ENCODE assay signal across 24 mouse cellular contexts in the genomic region with DNA sequence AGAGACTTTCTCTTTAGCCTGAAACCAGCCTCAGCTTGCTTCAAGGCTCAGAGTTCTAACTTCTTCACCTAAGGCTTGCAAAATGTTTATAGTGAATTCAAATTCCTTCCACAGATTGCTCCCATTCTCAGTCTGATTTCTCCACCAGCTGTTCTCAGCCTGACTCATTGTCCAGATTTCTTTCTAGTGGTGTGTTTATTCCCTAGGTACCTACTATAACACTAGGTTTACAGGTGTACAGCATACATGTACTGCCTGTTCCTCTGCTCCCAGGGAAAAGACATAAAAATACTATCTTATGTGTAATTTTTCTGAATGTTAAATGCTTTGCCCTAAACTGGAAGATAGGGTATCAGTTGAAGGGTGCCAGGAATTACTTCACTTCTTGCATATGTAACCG.
DNase-seq lines count a peak whose midpoint lies in the region; ATAC-seq and TF ChIP-seq lines count a peak whose summit lies in the region.
"Had no signal": no experiment of that assay in that cellular context is flagged by ENCODE, and none has a peak within 500 bp of the region (broad histone marks: within the 10 kb centered on the region; RNA-seq: fewer than 3 reads in every experiment).

No protein-coding gene starts in this region.

- ATAC-seq in limb, embryonic 13.5 days (ENCODE audit: low FRiP score, low read depth): peak; percentile 87
- ATAC-seq in limb, embryonic 14.5 days (ENCODE audit: low FRiP score, low read depth): peak; percentile 84
- ATAC-seq: activated CD4-positive, CD25-positive, alpha-beta regulatory T cell, adult 4 months; CD4-positive, CD25-positive, alpha-beta regulatory T cell, adult 4 months; Patski had no signal

- no peak for TF ChIP-seq POLR2A in limb, embryonic 14.5 days (IDR thresholded peaks at IDR 0.05; ENCODE audit: borderline replicate concordance, extremely low read depth, insufficient read depth, insufficient read length)

- H3K4me2 ChIP-seq in limb, embryonic 13.5 days (replicated peaks): no peak overlapping the region
- H3K4me2 ChIP-seq in limb, embryonic 14.5 days (replicated peaks; ENCODE audit: low read depth, low read length, severe bottlenecking): no peak overlapping the region

- no peaks in the 10 kb centered on the region for H3K36me3 ChIP-seq in limb, embryonic 13.5 days
- no peaks in the 10 kb centered on the region for H3K36me3 ChIP-seq in limb, embryonic 10.5 days
- H3K36me3 ChIP-seq in limb, embryonic 14.5 days (ENCODE audit: control insufficient read depth, insufficient read depth, low read length): no peaks in the 10 kb centered on the region
- H3K36me3 ChIP-seq: G1E had no signal

- DNase-seq in limb, embryonic 10.5 days (ENCODE audit: low spot score): no peak
- peak; percentile 20 for DNase-seq in NIH3T3 (ENCODE audit: low read depth)
- DNase-seq in brain, adult 2 months (ENCODE audit: low read depth, low spot score): peak; percentile 2
- DNase-seq in limb, embryonic 14.5 days (ENCODE audit: low spot score): peak; percentile 47
- no peak for DNase-seq in layer of hippocampus, postnatal 14 days (ENCODE audit: low spot score in 2 of 2)
- DNase-seq in right cerebral cortex, postnatal 25 days: no peak
- DNase-seq in layer of hippocampus, postnatal 25 days (ENCODE audit: extremely low spot score in 1 of 2, low spot score in 1 of 2): no peak
- DNase-seq: adrenal gland, adult 2 months; adrenal gland, adult 8-10 months; adrenal gland, postnatal 10 days; adrenal gland, postnatal 14 days; adrenal gland, postnatal 25 days; adrenal gland, postnatal 36 days; B cell, adult 2 months; cerebellum, adult 11 months; cerebellum, adult 11-12 months; cerebellum, adult 18-20 months; cerebellum, adult 2 months had no signal

- H3K27ac ChIP-seq in limb, embryonic 13.5 days: no peak overlapping the region
- H3K27ac ChIP-seq in limb, embryonic 10.5 days: no peak overlapping the region
- H3K27ac ChIP-seq in limb, embryonic 14.5 days (replicated peaks; ENCODE audit: low read depth, low read length): no peak overlapping the region

- H3K27me3 ChIP-seq in limb, embryonic 13.5 days: no peaks in the 10 kb centered on the region
- no peaks in the 10 kb centered on the region for H3K27me3 ChIP-seq in limb, embryonic 10.5 days (ENCODE audit: low read depth, poor library complexity, severe bottlenecking)
- H3K27me3 ChIP-seq in limb, embryonic 14.5 days (ENCODE audit: control insufficient read depth, insufficient read depth, low read length): no peaks in the 10 kb centered on the region
- H3K27me3 ChIP-seq: CH12.LX, Patski had no signal

- H3K9ac ChIP-seq in limb, embryonic 13.5 days: no peak overlapping the region
- no peak overlapping the region for H3K9ac ChIP-seq in limb, embryonic 14.5 days (ENCODE audit: low read depth, low read length, severe bottlenecking)

- H3K4me3 ChIP-seq in limb, embryonic 13.5 days: no peak overlapping the region
- H3K4me3 ChIP-seq in limb, embryonic 10.5 days: no peak overlapping the region
- no peak overlapping the region for H3K4me3 ChIP-seq in limb, embryonic 14.5 days (replicated peaks; ENCODE audit: low read length)

- no peaks in the 10 kb centered on the region for H3K4me1 ChIP-seq in limb, embryonic 13.5 days
- no peaks in the 10 kb centered on the region for H3K4me1 ChIP-seq in limb, embryonic 10.5 days
- H3K4me1 ChIP-seq in limb, embryonic 14.5 days (ENCODE audit: control insufficient read depth, insufficient read depth, low read length): no peaks in the 10 kb centered on the region

- H3K9me3 ChIP-seq in limb, embryonic 13.5 days: no peaks in the 10 kb centered on the region
- H3K9me3 ChIP-seq in limb, embryonic 10.5 days (replicated peaks): no peaks in the 10 kb centered on the region
- H3K9me3 ChIP-seq in limb, embryonic 14.5 days (ENCODE audit: control insufficient read depth, low read length): no peaks in the 10 kb centered on the region
- H3K9me3 ChIP-seq: G1E had no signal

- 68% methylated on average over 1 of the region's 1 CpGs for WGBS in limb, embryonic 13.5 days
- 94% methylated on average over 1 of the region's 1 CpGs for WGBS in limb, embryonic 10.5 days
- 76% methylated on average over 1 of the region's 1 CpGs for WGBS in limb, embryonic 14.5 days

Comparison
In these comparisons a context has a peak if more than half of its experiments do, and no peak if none do; other contexts are left out.
1. DNase-seq: peak in NIH3T3 (single experiment), brain, adult 2 months (single experiment) and limb, embryonic 14.5 days (single experiment); none in limb, embryonic 10.5 days (single experiment), layer of hippocampus, postnatal 14 days (0 of 2), right cerebral cortex, postnatal 25 days (single experiment) and layer of hippocampus, postnatal 25 days (0 of 2).